ENCODE assay signal across 37 mouse cellular contexts in genomic region chr2:91913328-91914110, GRCm38 (mm10). TPM values are rescaled to one million over a fixed set of nuclear protein-coding genes. Genes with fewer than 3 reads are reported as not detected.
DNase-seq lines count a peak whose midpoint lies in the region; ATAC-seq and TF ChIP-seq lines count a peak whose summit lies in the region.
"Had no signal": no experiment of that assay in that cellular context is flagged by ENCODE, and none has a peak within 500 bp of the region (broad histone marks: within the 10 kb centered on the region; RNA-seq: fewer than 3 reads in every experiment).

No protein-coding gene starts in this region.

- WGBS in lung, embryonic 14.5 days, result 71% methylated on average over 7 of the region's 7 CpGs
- WGBS in midbrain, embryonic 11.5 days, result 87% methylated on average over 7 of the region's 7 CpGs
- WGBS in midbrain, embryonic 16.5 days, result 92% methylated on average over 7 of the region's 7 CpGs

- TF ChIP-seq CTCF in lung, embryonic 14.5 days (IDR thresholded peaks at IDR 0.05; ENCODE audit: low read depth), result no peak

- no peaks in the 10 kb centered on the region for H3K27me3 ChIP-seq in lung, embryonic 14.5 days (ENCODE audit: insufficient read depth, low read length)
- no peaks in the 10 kb centered on the region for H3K27me3 ChIP-seq in midbrain, embryonic 11.5 days (ENCODE audit: control insufficient read depth, insufficient read depth, low read length)
- no peaks in the 10 kb centered on the region for H3K27me3 ChIP-seq in midbrain, embryonic 16.5 days (ENCODE audit: control insufficient read depth, insufficient read depth, low read depth, low read length)
- H3K27me3 ChIP-seq: CH12.LX; embryonic facial prominence, embryonic 13.5 days; forebrain, embryonic 12.5 days; hindbrain, embryonic 12.5 days; hindbrain, embryonic 15.5 days had no signal

- peak; percentile 2 for DNase-seq in lung, embryonic 14.5 days
- DNase-seq in lung, postnatal 10 days, result no peak
- DNase-seq in midbrain, embryonic 11.5 days (ENCODE audit: low spot score, missing footprints), result peak; percentile 39
- DNase-seq in lung, postnatal 25 days (ENCODE audit: low spot score), result peak; percentile 60
- no peak for DNase-seq in urinary bladder, postnatal 36 days (ENCODE audit: low spot score in 2 of 2)
- DNase-seq: adrenal gland, adult 8-10 months; adrenal gland, postnatal 25 days; B cell, adult 2 months; cerebellum, adult 11-12 months; cerebellum, adult 8-10 months; cerebellum, postnatal 10 days; cerebellum, postnatal 36 days; embryo, embryonic 11 days; gastrocnemius, postnatal 10 days; gastrocnemius, postnatal 36 days; heart, adult 11 months had no signal

- H3K9me3 ChIP-seq in lung, embryonic 14.5 days (ENCODE audit: low read depth, low read length), result no peaks in the 10 kb centered on the region
- no peaks in the 10 kb centered on the region for H3K9me3 ChIP-seq in midbrain, embryonic 11.5 days (ENCODE audit: control insufficient read depth, low read length)
- no peaks in the 10 kb centered on the region for H3K9me3 ChIP-seq in midbrain, embryonic 16.5 days (replicated peaks; ENCODE audit: control insufficient read depth, low read length, poor library complexity, severe bottlenecking)
- H3K9me3 ChIP-seq: embryonic facial prominence, embryonic 10.5 days; embryonic facial prominence, embryonic 13.5 days; forebrain, embryonic 12.5 days; G1E; hindbrain, embryonic 12.5 days; hindbrain, embryonic 15.5 days had no signal

- peaks cover 73% of the 10 kb centered on the region for H3K36me3 ChIP-seq in lung, embryonic 14.5 days (ENCODE audit: insufficient read depth)
- H3K36me3 ChIP-seq in midbrain, embryonic 11.5 days (ENCODE audit: control insufficient read depth, insufficient read depth, low read length), result peaks cover 27% of the 10 kb centered on the region
- H3K36me3 ChIP-seq in midbrain, embryonic 16.5 days (ENCODE audit: control insufficient read depth, insufficient read depth, low read length), result peaks cover 27% of the 10 kb centered on the region

- no peak overlapping the region for H3K27ac ChIP-seq in lung, embryonic 14.5 days (ENCODE audit: low read depth)
- no peak overlapping the region for H3K27ac ChIP-seq in midbrain, embryonic 11.5 days (ENCODE audit: low read depth, low read length)
- H3K27ac ChIP-seq in midbrain, embryonic 16.5 days (ENCODE audit: low read length), result no peak overlapping the region
- H3K27ac ChIP-seq: embryonic facial prominence, embryonic 10.5 days; embryonic facial prominence, embryonic 13.5 days; forebrain, embryonic 12.5 days; hindbrain, embryonic 12.5 days; hindbrain, embryonic 15.5 days had no signal

- H3K4me2 ChIP-seq in lung, embryonic 14.5 days, result no peak overlapping the region
- no peak overlapping the region for H3K4me2 ChIP-seq in midbrain, embryonic 11.5 days
- no peak overlapping the region for H3K4me2 ChIP-seq in midbrain, embryonic 16.5 days (ENCODE audit: low read length)
- H3K4me2 ChIP-seq: embryonic facial prominence, embryonic 13.5 days; forebrain, embryonic 12.5 days; heart, embryonic 11.5 days; hindbrain, embryonic 12.5 days; hindbrain, embryonic 15.5 days had no signal

- no peak overlapping the region for H3K4me3 ChIP-seq in lung, embryonic 14.5 days (ENCODE audit: low read depth, low read length)
- H3K4me3 ChIP-seq in midbrain, embryonic 11.5 days (ENCODE audit: low read depth, low read length), result no peak overlapping the region
- no peak overlapping the region for H3K4me3 ChIP-seq in midbrain, embryonic 16.5 days (ENCODE audit: low read depth, low read length)
- H3K4me3 ChIP-seq: embryonic facial prominence, embryonic 10.5 days; embryonic facial prominence, embryonic 13.5 days; erythroblast, embryonic 14.5 days; forebrain, embryonic 12.5 days; hindbrain, embryonic 12.5 days; hindbrain, embryonic 15.5 days had no signal

- H3K4me1 ChIP-seq in lung, embryonic 14.5 days (ENCODE audit: insufficient read depth), result no peaks in the 10 kb centered on the region
- no peaks in the 10 kb centered on the region for H3K4me1 ChIP-seq in midbrain, embryonic 11.5 days (ENCODE audit: control insufficient read depth, insufficient read depth, low read length)
- no peaks in the 10 kb centered on the region for H3K4me1 ChIP-seq in midbrain, embryonic 16.5 days (ENCODE audit: control insufficient read depth, insufficient read depth, low read length)
- H3K4me1 ChIP-seq: embryonic facial prominence, embryonic 10.5 days; embryonic facial prominence, embryonic 13.5 days; forebrain, embryonic 12.5 days; hindbrain, embryonic 12.5 days; hindbrain, embryonic 15.5 days had no signal

- ATAC-seq in lung, embryonic 14.5 days (ENCODE audit: insufficient read depth), result no peak
- ATAC-seq in midbrain, embryonic 11.5 days (ENCODE audit: low FRiP score), result no peak
- no peak for ATAC-seq in midbrain, embryonic 16.5 days
- no peak for ATAC-seq in megakaryocyte, adult 5-6 weeks (ENCODE audit: poor library complexity, severe bottlenecking)
- ATAC-seq: activated CD4-positive, CD25-positive, alpha-beta regulatory T cell, adult 4 months; forebrain, embryonic 16.5 days had no signal

- no peak overlapping the region for H3K9ac ChIP-seq in lung, embryonic 14.5 days
- H3K9ac ChIP-seq in midbrain, embryonic 11.5 days (ENCODE audit: low read length), result no peak overlapping the region
- H3K9ac ChIP-seq in midbrain, embryonic 16.5 days (ENCODE audit: low read depth, low read length), result no peak overlapping the region
- H3K9ac ChIP-seq: embryonic facial prominence, embryonic 13.5 days; forebrain, embryonic 12.5 days; hindbrain, embryonic 12.5 days; hindbrain, embryonic 15.5 days had no signal

RNA-seq across cellular contexts. Expression of gene Chrm4, which starts 13.5 kb away (rescaled TPM):
- 0.22 and 0.33 TPM in 2 replicates for polyA plus RNA-seq in lung, embryonic 14.5 days (2014; fragmentation: Nextera tagmentation; extraction: Ambion mirVana)
- 0.26 and 0.37 TPM in 2 replicates for polyA plus RNA-seq in midbrain, embryonic 11.5 days (2014; fragmentation: Nextera tagmentation; extraction: Ambion mirVana)
- 0.33 and 0.34 TPM in 2 replicates for polyA plus RNA-seq in midbrain, embryonic 16.5 days (2015; fragmentation: Nextera tagmentation; extraction: Ambion mirVana)
- total RNA-seq in megakaryocyte, adult 5-6 weeks (2015), result not detected in 2 replicates
- total RNA-seq in megakaryocyte, adult 5-6 weeks (2017), result not detected in 2 replicates
- total RNA-seq: gastrocnemius, adult 18-20 months; gastrocnemius, postnatal 36 days; heart, adult 8-10 months; heart, postnatal 25 days; hematopoietic stem cell, adult 5-6 weeks had no signal
- polyA plus RNA-seq: G1E; heart, embryonic 11.5 days; heart, embryonic 14.5 days; heart, postnatal 0 days had no signal

RNA-seq across cellular contexts. Expression of gene Mdk, which starts 18.6 kb away (rescaled TPM):
- 1,044 and 1,097 TPM in 2 replicates for polyA plus RNA-seq in lung, embryonic 14.5 days (2014; fragmentation: Nextera tagmentation; extraction: Ambion mirVana)
- 926 and 968 TPM in 2 replicates for polyA plus RNA-seq in midbrain, embryonic 11.5 days (2014; fragmentation: Nextera tagmentation; extraction: Ambion mirVana)
- polyA plus RNA-seq in midbrain, embryonic 16.5 days (2015; fragmentation: Nextera tagmentation; extraction: Ambion mirVana), result 98.8 and 113 TPM in 2 replicates
- total RNA-seq in megakaryocyte, adult 5-6 weeks (2015), result 1.3 and 2.2 TPM in 2 replicates
- total RNA-seq in megakaryocyte, adult 5-6 weeks (2017), result not detected in 2 replicates
- total RNA-seq: hematopoietic stem cell, adult 5-6 weeks had no signal

RNA-seq across cellular contexts. Expression of gene Gm9821, which starts 32.0 kb away (rescaled TPM):
- 0.34 and 1.1 TPM in 2 replicates for polyA plus RNA-seq in lung, embryonic 14.5 days (2014; fragmentation: Nextera tagmentation; extraction: Ambion mirVana)
- polyA plus RNA-seq in midbrain, embryonic 11.5 days (2014; fragmentation: Nextera tagmentation; extraction: Ambion mirVana), result 0.25 TPM in 1 of 2 replicates, not detected in the other
- polyA plus RNA-seq in midbrain, embryonic 16.5 days (2015; fragmentation: Nextera tagmentation; extraction: Ambion mirVana), result 0.11 TPM in 1 of 2 replicates, not detected in the other
- not detected in 2 replicates for total RNA-seq in megakaryocyte, adult 5-6 weeks (2015)
- 0.69 TPM in 1 of 2 replicates, not detected in the other for total RNA-seq in megakaryocyte, adult 5-6 weeks (2017)
- total RNA-seq: adrenal gland, adult 8-10 months; adrenal gland, postnatal 25 days; gastrocnemius, adult 18-20 months; gastrocnemius, postnatal 10 days; gastrocnemius, postnatal 36 days; heart, adult 8-10 months; heart, postnatal 25 days had no signal
- polyA plus RNA-seq: brain, embryonic 14.5 days; cortical plate, adult 2 months; erythroblast, embryonic 14.5 days had no signal

Comparison
In these comparisons a context has a peak if more than half of its experiments do, and no peak if none do; other contexts are left out.
1. DNase-seq: peak in lung, embryonic 14.5 days (single experiment), midbrain, embryonic 11.5 days (single experiment) and lung, postnatal 25 days (single experiment); none in lung, postnatal 10 days (single experiment) and urinary bladder, postnatal 36 days (0 of 2).